Mouse (Mus musculus): ENCODE measurements around the gene Acer1. TPM values are rescaled to one million over a fixed set of nuclear protein-coding genes. Genes with fewer than 3 reads are reported as not detected.

The Acer1 gene
- polyA plus RNA-seq, 1 experiment from 2014 or later = not detected

Other genes starting within 250 kb of the Acer1 start
- 4.6 and 5.2 TPM in 2 replicates for gene Nrtn, start 224.6 kb downstream of the Acer1 start, polyA plus RNA-seq (2014; fragmentation: Nextera tagmentation; extraction: Ambion mirVana)
- gene Dus3l, start 217.4 kb downstream of the Acer1 start, polyA plus RNA-seq (2014; fragmentation: Nextera tagmentation; extraction: Ambion mirVana) = 28.4 and 32.1 TPM in 2 replicates
- 0.97 and 1.0 TPM in 2 replicates for gene Prr22, start 211.9 kb downstream of the Acer1 start, polyA plus RNA-seq (2014; fragmentation: Nextera tagmentation; extraction: Ambion mirVana)
- gene Rfx2, start 151.1 kb downstream of the Acer1 start, polyA plus RNA-seq (2014; fragmentation: Nextera tagmentation; extraction: Ambion mirVana) = 3.2 and 3.3 TPM in 2 replicates
- not detected in 2 replicates for gene Acsbg2, start 107.7 kb downstream of the Acer1 start, polyA plus RNA-seq (2014; fragmentation: Nextera tagmentation; extraction: Ambion mirVana)
- gene 1700061G19Rik, start 106.6 kb downstream of the Acer1 start, polyA plus RNA-seq (2014; fragmentation: Nextera tagmentation; extraction: Ambion mirVana) = 0.26 and 0.44 TPM in 2 replicates
- 14.2 and 20.1 TPM in 2 replicates for gene Mllt1, start 46.7 kb downstream of the Acer1 start, polyA plus RNA-seq (2014; fragmentation: Nextera tagmentation; extraction: Ambion mirVana)
- gene Clpp, start 8.2 kb upstream of the Acer1 start, polyA plus RNA-seq (2014; fragmentation: Nextera tagmentation; extraction: Ambion mirVana) = 124 and 130 TPM in 2 replicates
- 49.4 and 50.8 TPM in 2 replicates for gene Alkbh7, start 15.2 kb upstream of the Acer1 start, polyA plus RNA-seq (2014; fragmentation: Nextera tagmentation; extraction: Ambion mirVana)
- gene Pspn, start 17.9 kb upstream of the Acer1 start, polyA plus RNA-seq (2014; fragmentation: Nextera tagmentation; extraction: Ambion mirVana) = 0.50 and 0.72 TPM in 2 replicates
- 40.0 and 41.3 TPM in 2 replicates for gene Gtf2f1, start 29.2 kb upstream of the Acer1 start, polyA plus RNA-seq (2014; fragmentation: Nextera tagmentation; extraction: Ambion mirVana)
- 0.17 and 0.18 TPM in 2 replicates for gene Gm17949, start 29.3 kb upstream of the Acer1 start, polyA plus RNA-seq (2014; fragmentation: Nextera tagmentation; extraction: Ambion mirVana)
- 28.8 and 33.5 TPM in 2 replicates for gene Khsrp, start 49.4 kb upstream of the Acer1 start, polyA plus RNA-seq (2014; fragmentation: Nextera tagmentation; extraction: Ambion mirVana)
- gene Slc25a41, start 59.5 kb upstream of the Acer1 start, polyA plus RNA-seq (2014; fragmentation: Nextera tagmentation; extraction: Ambion mirVana) = not detected in 2 replicates
- gene Crb3, start 77.0 kb upstream of the Acer1 start, polyA plus RNA-seq (2014; fragmentation: Nextera tagmentation; extraction: Ambion mirVana) = 0.31 and 0.72 TPM in 2 replicates
- gene Slc25a23, start 77.7 kb upstream of the Acer1 start, polyA plus RNA-seq (2014; fragmentation: Nextera tagmentation; extraction: Ambion mirVana) = 11.6 and 13.3 TPM in 2 replicates
- gene Dennd1c, start 96.4 kb upstream of the Acer1 start, polyA plus RNA-seq (2014; fragmentation: Nextera tagmentation; extraction: Ambion mirVana) = 0.49 and 0.58 TPM in 2 replicates
- gene Tubb4a, start 105.7 kb upstream of the Acer1 start, polyA plus RNA-seq (2014; fragmentation: Nextera tagmentation; extraction: Ambion mirVana) = 12.2 and 15.6 TPM in 2 replicates
- gene Tnfsf9, start 123.2 kb upstream of the Acer1 start, polyA plus RNA-seq (2014; fragmentation: Nextera tagmentation; extraction: Ambion mirVana) = 5.5 and 6.7 TPM in 2 replicates
- gene Cd70, start 167.7 kb upstream of the Acer1 start, polyA plus RNA-seq (2014; fragmentation: Nextera tagmentation; extraction: Ambion mirVana) = not detected in 2 replicates
- 0.27 and 0.46 TPM in 2 replicates for gene Tnfsf14, start 212.1 kb upstream of the Acer1 start, polyA plus RNA-seq (2014; fragmentation: Nextera tagmentation; extraction: Ambion mirVana)
- gene C3, start 246.0 kb upstream of the Acer1 start, polyA plus RNA-seq (2014; fragmentation: Nextera tagmentation; extraction: Ambion mirVana) = 1.3 and 1.6 TPM in 2 replicates